Mouse (Mus musculus): ENCODE results near the gene Plekho1. TPM values are rescaled to one million over a fixed set of nuclear protein-coding genes. Genes with fewer than 3 reads are reported as not detected.
"Not testable (repeated sequence)": the region's sequence is repeated elsewhere in the genome, so short reads cannot be mapped to it uniquely, and the experiment has no call there.

The Plekho1 gene
- 10 to 100 TPM; 92.3 to 93.0 TPM for total RNA-seq (2021)
- long read RNA-seq, experiment 1, transcript Plekho1-203 (5 exons, 788 nt), result minor isoform, 7 of 50 reads
- long read RNA-seq, experiment 1, transcript Plekho1-201 (6 exons, 1,931 nt), result major isoform, 34 of 50 reads
- long read RNA-seq, experiment 1, partial matches to known transcripts, result 3 of 50 reads
- long read RNA-seq, experiment 1, other reads (novel, unspliced or antisense), result 6 of 50 reads
- long read RNA-seq, experiment 2, transcript Plekho1-201 (6 exons, 1,931 nt), result major isoform, 20 of 33 reads
- long read RNA-seq, experiment 2, transcript Plekho1-203 (5 exons, 788 nt), result minor isoform, 5 of 33 reads
- long read RNA-seq, experiment 2, partial matches to known transcripts, result 4 of 33 reads
- long read RNA-seq, experiment 2, other reads (novel, unspliced or antisense), result 4 of 33 reads

DNA sequence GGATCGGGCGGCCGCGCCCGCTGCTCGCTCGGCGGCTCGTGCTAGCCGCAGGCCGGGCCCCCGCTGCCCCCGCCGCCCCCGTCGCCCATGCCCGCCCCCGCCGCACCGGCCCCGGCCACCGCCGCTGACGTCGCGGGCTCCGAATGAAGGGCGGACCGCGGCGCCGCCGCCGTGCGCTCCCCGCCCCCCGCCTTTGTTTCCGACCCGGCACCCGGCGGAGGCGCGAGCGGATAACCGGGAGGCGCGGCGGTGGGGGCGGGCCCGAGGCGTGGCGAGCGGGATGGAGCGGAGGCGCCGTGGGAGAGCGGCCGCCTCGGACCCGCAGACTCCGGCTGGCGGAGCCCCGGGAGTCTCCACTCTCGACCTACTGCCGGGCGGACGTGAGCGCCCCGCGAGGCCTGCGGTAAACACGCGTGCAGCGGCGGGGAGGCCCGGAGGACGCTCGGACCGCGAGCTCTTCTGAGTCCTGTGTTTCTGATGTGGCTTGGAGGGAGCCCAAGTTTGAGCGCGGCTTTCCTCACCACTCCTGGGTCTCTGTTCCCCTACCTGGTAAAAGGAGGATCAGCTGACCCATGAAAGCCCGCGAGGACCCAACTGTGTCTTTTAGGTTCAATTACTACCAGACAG, at the start of gene Plekho1:
Gene Plekho1, minus strand, starts transcription at position 200 of the 627 bp plus-strand sequence.
- peak; percentile 77 to 88 for DNase-seq
- intact Hi-C loops (cut with DNase I), result loop anchor here (2.0 kb wide), 1 partner anchor 29 kb away; no protein-coding TSS in a partner anchor

DNA sequence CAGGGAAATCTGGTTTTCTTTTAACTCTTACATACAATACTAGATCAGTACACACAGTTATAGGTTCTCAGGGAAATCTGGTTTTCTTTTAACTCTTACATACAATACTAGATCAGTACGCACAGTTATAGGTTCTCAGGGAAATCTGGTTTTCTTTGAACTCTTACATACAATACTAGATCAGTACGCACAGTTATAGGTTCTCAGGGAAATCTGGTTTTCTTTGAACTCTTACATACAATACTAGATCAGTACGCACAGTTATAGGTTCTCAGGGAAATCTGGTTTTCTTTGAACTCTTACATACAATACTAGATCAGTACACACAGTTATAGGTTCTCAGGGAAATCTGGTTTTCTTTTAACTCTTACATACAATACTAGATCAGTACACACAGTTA, 48.8 kb upstream of the Plekho1 start:
- intact Hi-C loops (cut with DNase I); DNase-seq: not testable (repeated sequence)

DNA sequence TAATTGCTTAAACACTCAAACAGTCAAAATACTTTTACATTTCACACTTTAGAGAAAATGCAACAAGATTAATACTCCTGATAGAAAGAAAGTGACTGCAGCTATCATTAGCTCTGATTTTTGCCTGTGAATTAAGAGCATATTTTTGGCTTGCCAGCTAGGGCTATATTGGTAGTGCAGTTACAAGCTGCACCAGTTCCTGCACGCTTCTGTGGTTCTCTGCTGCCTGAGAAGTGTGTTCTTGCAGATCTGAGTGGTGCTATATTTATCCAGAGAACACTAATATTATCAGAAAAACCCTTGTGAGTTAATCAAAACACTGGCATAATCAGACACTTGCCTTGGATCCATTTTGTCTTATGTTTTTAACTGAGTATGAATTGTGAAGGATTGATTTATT, 47.3 kb upstream of the Plekho1 start:
- no peak for DNase-seq

DNA sequence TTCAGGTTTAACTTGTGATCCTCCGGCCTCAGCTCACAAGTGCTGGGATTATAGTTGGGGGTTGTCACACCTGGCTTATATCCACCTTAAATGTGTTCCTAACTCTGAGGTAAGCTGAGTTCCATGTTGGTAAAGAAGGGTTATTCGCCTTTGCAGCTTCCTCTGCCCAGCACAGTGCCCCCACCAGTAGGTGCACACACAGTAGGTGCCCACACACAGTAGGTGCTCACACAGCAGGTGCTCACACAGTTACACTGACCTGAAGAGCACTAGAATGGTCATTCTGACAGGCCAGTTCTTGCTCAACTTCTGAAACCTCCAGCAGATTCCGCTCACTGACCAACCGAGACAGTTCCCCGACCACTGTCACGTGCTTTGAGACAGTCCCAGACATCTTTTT, 45.3 kb upstream of the Plekho1 start:
- intact Hi-C loops (cut with DNase I), result no loop called here
- DNase-seq, result no peak

More for the DNA sequence above, 47.3 kb upstream of the Plekho1 start:
- intact Hi-C loops (cut with DNase I), result no loop called here

DNA sequence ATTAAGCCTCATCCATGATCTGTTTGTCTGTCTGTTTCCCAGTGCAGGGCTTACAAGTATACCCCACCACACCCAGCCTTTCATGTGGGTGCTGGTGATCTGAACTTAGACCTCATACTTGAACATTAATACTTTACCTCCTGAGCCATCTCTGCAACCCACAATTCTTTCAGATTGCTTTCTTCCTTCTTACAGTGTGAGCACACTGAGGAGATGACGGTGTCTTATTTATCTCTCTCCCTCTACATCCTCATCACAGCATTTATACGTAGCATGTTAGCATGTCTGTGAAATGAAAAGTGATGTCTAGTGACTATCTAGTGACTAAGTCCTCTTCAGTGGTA, 44.8 kb upstream of the Plekho1 start:
- DNase-seq, result no peak
- intact Hi-C loops (cut with DNase I), result no loop called here

DNA sequence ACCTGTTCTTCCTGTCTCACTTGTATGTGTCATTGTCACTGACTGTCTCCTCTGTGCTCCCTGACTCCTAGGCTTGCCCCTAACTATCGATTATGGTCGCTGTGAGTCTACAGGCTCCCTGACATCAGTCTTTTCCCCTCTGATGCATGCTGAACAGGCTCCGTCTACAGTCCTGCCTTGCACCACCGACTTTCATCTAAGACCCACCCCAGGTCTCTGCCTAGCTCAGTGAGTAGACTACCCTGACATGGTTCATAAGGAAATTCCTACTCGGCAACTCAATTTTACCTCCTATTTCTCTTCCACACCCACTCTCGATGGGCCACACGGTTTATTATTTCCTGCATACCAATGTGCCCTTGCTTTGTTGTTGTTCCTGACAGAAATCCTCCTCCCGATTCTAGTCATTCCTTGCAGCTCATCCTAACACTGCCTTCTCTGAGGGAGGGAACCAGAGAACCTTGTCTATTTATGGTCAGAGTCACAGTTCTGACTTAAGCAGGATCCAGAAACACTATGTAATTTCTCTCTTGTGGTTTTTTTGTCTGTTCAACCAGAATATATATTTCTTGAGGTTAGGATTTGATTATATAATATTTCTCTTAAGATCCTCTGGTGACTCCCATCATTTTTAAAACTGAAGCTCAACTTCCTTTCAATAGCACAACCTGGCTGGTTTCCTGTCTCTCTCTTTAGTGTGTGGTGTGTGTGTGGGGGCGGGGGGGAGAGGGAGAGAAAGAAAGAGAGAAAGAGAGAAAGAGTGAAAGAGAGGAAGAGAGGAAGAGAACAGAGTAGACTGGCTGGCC, 44.3 kb upstream of the Plekho1 start:
- intact Hi-C loops (cut with DNase I), result no loop called here
- DNase-seq, result no peak

DNA sequence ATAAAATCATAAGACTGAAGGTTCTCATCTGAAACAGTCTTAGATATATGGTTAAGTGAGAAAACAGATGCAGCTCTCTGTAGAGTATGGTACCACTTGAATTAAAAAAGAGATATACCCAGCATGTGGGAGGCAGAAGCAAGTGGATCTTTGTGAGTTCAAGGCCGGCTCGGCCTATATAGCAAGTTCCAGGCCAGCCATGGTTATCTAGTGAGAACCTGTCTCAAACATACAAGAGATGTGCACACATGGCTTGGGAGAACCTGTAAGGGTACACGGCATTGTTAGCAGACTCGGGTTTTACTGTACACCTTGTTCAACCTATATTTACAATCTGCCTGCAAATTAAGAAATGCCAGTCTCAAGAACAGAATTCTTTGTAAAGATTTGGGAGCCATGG, 43.0 kb upstream of the Plekho1 start:
- no peak for DNase-seq
- intact Hi-C loops (cut with DNase I), result no loop called here

DNA sequence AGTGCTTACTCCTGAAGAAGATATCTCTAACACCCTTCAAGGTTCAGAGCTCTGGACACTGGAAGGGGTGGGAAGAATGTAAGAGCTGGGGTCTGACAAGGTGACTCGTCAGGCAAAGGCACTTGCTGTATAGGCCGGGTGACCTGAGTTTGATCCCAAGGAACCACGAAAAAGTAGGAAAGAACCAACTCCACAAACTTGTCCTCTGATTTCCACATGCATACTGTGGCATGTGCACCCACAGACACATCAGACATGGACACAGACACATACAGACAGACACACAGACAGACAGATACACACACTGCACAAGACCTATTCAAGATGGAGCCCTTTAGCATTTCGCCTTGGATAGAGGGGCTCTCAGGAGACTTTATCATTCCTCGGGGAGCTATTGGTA, 42.4 kb upstream of the Plekho1 start:
- no peak for DNase-seq
- intact Hi-C loops (cut with DNase I), result no loop called here

DNA sequence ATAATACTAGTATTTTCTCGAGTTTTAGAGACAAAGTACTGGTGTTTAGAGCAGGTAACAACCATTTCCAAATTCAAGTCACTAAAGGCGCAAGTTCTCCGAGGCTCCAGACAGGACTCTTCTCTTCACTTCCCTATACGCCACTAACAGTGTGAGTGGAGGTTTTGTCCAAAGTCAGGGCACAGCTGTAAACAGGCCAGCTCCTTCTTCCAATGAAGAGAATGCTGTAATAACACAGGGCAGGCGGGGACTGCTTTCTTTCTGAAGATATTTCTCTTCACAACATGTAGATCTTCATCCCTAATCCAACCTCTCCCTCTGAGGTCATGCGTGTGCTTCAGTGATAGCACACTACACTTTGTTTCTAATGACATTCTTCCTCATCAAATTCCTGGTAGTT, 41.0 kb upstream of the Plekho1 start:
- intact Hi-C loops (cut with DNase I), result no loop called here

DNA sequence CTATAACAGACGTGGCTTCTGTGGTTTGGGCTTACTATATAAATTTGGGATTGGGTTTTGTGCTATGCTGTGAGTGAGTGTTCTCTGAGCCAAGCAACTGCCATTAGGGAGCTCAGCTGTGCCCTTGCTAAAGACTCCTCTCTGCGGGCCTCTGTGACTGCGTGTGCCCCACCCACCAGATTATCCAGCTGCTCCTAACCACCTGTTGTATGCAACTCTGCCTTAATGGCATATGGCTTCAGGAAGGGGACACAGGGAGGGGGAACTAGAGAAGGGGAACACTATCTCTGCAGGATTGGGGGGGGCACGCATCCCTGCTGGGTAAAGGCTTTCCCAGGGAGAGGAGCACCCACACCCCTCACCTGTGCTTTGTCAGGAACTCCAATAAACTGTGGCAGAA, 37.2 kb upstream of the Plekho1 start:
- no peak for DNase-seq
- intact Hi-C loops (cut with DNase I), result no loop called here

More for the DNA sequence above, 41.0 kb upstream of the Plekho1 start:
- no peak for DNase-seq

DNA sequence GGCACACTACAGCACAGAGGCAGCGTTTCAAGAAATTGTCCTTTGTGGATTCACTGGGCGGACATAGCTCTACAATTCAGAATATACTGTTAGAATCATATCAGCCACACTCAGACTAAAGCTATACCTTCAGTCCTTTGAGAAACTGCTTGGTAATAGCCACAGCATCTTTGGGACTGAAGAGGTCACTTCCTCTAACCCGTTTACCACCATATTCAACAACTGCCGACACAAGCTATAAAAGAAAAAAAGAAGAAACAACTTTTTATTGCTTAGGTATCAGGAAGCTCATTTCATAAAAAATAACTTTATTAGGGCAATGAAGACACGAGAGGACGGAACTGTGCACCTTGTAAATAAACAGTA, 36.8 kb upstream of the Plekho1 start:
- intact Hi-C loops (cut with DNase I), result no loop called here
- DNase-seq, result no peak

DNA sequence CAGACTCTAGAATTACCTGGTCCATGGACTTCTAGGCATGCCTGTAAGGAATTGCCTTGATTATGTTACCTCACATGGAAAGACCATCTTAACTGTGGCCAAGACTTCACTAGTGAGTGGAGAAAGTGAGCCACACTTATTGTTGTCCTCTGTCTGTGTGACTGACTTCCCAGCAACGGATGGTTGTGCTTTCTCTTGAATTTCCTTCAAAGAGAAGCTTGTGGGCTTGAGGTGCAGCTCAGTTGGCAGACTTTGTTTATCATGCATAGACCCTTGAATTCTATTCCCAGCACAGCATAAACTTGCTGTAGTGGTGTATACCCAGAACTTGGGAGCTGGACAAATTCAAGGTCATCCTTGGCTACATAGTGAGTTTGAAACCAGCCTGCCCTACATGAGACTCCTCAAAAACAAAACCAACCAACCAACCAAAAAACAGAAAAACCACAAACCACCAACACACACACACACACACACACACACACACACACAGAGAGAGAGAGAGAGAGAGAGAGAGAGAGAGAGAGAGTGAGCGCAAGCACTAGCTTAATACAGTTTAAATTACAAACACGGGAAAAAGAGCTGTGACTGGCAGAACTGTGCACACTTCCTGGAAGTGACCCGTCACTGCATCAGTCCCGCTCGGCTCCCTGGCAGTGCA, 36.3 kb upstream of the Plekho1 start:
- intact Hi-C loops (cut with DNase I), result no loop called here
- DNase-seq, result no peak

DNA sequence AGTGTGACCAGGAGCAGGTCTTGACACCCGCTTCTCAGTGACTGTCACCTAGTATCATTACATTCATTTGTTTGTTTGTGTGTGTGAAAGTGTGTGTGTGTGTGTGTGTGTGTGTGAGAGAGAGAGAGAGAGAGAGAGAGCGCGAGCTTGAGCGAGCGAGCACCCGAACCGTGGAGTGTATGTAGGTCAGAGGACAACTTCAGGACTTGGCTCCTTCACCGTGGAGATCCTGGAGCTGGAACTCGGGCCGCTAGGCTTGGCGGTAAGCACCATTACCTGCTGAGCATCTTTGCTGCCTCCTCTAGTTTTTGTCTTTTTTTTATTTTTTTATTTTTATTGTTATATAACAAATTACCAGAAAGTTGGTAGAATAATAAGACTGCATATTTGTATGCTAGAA, 34.0 kb upstream of the Plekho1 start:
- DNase-seq, result no peak
- intact Hi-C loops (cut with DNase I), result no loop called here

DNA sequence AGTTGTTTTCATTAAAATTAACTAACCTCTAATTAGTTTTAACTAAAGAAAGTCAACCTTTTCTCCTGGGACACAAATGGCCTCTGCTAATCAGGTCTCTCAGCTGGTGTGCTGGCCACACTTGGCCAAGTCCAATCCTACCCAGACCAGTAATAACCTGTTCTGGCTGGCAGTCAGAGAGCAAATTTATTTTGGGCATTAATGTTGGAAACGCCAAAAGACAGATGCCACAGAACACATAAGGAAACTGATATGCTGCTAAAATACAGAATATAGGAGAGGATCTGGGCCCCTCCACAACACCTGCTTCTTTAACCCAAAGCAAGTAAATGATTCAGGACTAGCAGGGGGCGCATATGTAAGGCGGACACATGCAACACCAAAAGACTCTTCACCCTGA, 33.5 kb upstream of the Plekho1 start:
- intact Hi-C loops (cut with DNase I), result no loop called here
- DNase-seq, result peak in 1 of 2 experiments; percentile 14

DNA sequence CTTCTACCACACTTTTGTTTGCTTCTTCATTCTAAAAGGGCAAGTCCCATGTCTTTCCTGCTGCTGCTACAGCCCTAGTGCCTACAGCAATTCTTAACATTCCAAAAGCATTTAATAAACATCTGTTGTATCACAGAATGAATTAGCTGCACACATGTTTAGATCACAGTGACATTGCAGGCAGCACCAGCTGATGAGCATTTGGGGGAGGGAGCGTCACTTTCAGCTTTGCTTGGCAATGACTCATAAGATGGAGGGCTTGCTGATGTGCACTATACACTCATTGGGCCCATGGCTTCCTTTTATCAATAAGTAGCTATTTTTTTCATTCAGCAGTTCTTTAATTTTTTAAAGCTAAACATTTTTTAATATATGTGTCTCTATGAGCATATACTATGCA, 32.1 kb upstream of the Plekho1 start:
- DNase-seq, result no peak
- intact Hi-C loops (cut with DNase I), result no loop called here

DNA sequence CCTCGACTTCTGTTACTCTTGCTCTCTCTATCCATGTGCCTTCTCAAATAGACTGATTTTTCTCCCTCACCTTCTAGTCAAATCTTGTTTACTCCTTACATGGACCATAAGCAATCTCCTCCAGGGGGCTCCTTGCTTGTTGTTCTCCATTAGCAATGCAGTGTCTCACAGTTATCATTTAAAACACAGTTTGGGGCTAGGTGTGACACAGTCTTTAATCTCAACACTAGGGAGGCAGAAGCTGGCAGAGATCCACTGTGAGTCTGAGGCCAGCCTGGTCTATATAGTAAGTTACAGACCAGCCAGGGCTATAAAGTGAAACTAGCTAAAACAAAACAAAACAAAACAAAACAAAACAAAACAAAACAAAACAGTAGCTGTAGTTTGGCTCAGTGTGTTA, 31.3 kb upstream of the Plekho1 start:
- DNase-seq, result no peak
- intact Hi-C loops (cut with DNase I), result no loop called here

DNA sequence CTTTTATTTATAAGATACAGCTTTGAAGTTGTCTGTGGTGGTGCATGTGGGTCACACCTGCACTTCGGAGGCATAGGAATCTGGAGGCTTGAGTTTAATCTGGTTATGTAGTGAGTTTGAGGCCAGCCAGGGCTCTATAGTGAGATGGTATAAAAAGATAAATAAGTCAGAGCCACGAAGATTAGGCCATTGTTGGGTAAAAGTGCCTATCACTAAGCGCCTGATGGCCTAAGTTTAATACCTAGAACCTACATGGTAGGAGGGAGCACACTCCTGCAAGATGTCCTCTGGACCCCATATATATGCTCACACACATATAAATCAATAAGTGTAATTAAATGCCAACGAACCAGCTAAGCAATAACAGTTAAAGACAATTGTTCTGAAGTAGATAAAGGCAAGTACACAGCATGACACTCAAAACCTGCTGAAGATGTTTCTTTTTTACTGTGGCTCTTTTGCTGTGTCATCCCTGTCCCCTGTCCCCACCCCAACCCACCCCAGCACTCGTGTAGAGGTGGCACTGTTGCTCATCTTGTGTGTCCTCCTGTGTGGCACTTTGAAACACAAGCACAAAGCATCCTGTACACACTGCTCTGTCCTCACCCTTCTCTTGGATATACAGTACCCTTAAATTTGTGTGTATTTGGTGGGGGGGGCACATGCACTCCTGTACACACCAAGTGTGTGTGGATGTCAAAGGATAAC, 25.8 kb upstream of the Plekho1 start:
- intact Hi-C loops (cut with DNase I), result no loop called here
- DNase-seq, result no peak

DNA sequence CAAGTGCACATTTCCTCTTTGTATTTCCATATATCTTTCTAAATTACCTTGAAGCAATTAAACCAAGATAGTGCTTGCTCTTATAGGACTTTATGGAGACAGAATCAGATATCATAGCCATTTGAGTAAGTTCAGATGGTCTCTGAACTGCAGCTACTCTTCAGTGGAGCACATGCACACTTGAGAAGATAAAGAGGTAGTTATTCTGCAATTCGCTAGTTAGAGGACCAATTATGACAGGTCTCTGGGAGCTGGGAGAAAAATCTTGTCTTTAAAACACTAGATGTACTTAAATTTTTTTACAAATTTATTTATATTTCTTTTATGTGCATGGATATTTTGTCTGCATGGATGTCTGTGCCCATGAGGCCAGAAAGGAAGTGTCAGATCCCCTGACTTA, 24.9 kb upstream of the Plekho1 start:
- no peak for DNase-seq
- intact Hi-C loops (cut with DNase I), result no loop called here

DNA sequence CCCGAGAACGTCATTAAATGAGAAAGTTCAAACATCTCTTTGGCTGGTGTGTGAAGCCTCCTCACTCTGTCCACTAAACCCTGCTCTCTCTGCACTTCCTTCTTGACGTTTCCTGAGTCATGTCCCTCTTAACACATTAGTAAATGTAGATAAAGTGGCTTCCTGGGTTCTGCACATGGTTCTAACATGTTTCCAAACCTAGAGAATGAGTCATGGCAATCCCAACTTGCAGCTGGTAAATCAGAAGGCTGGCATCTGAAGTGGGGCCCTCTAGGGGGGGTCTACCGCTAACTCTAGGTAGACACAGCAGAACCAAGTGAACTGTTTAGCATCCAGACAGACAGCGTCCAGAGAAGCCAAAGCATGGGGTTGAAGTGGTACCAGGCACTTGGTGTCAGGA, 21.7 kb upstream of the Plekho1 start:
- DNase-seq, result no peak
- intact Hi-C loops (cut with DNase I), result no loop called here

DNA sequence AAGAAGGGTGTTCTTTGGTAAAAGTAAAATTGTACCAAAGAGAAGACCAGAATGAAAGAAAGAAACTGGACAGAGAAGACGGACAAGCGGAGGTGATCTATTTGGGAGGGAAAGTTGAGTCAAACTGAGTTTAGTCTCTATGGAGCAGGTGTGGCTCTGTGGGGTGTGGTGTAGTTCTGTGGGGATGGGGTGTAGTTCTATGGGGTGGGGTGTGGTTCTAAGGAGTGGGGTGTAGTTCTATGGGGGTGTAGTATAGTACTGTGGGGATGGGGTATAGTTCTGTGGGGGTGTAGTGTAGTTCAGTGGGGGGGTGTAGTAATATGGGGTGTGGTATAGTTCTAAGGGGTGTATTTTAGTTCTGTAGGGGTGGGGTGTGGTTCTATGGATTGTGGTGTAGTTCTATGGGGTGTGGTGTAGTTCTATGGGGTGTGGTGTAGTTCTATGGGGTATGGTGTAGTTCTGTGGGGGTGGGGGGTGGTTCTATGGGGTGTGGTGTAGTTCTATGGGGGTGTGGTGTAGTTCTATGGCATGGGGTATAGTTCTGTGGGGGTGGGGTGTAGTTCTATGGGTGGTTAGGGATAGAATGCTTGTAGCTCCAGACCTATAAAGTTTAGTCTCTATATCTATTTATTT, 20.6 kb upstream of the Plekho1 start:
- DNase-seq, result no peak
- intact Hi-C loops (cut with DNase I), result no loop called here
